In the genomic region with DNA sequence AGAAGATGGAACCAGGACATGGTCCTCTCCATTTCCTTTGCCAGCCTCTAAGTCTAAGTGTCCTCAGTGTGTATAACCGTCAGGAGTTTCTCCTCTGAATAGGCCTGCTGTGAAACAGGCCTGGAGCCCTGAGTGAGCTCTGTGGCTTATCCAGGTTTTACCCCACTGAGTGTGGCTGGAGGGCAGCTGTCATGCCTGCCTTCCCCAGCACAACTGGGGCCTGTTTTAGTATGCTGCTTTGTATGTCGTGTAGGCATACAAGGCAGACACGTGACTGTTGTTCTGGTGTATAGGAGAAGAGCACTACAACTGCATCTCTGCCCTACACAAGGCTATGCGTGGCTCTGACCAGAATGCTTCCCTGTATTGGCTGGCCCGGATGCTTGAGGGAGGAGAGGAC, we compare ENCODE assay signal across 34 mouse cellular contexts. TPM values are rescaled to one million over a fixed set of nuclear protein-coding genes. Genes with fewer than 3 reads are reported as not detected.
DNase-seq lines count a peak whose midpoint lies in the region; ATAC-seq and TF ChIP-seq lines count a peak whose summit lies in the region.
"Had no signal": no experiment of that assay in that cellular context is flagged by ENCODE, and none has a peak within 500 bp of the region (broad histone marks: within the 10 kb centered on the region; RNA-seq: fewer than 3 reads in every experiment).

No protein-coding gene starts in this region.

- TF ChIP-seq CTCF in gastrocnemius, adult 2 months (IDR thresholded peaks at IDR 0.05) = no peak
- TF ChIP-seq CTCF in liver, postnatal 0 days (IDR thresholded peaks at IDR 0.05; ENCODE audit: low read depth) = no peak

- no peaks in the 10 kb centered on the region for H3K4me1 ChIP-seq in limb, embryonic 13.5 days
- H3K4me1 ChIP-seq in limb, embryonic 10.5 days = no peaks in the 10 kb centered on the region
- no peaks in the 10 kb centered on the region for H3K4me1 ChIP-seq in limb, embryonic 14.5 days (ENCODE audit: control insufficient read depth, insufficient read depth, low read length)
- H3K4me1 ChIP-seq in liver, postnatal 0 days (ENCODE audit: insufficient read depth) = no peaks in the 10 kb centered on the region
- H3K4me1 ChIP-seq: embryonic facial prominence, embryonic 15.5 days; heart, embryonic 12.5 days; heart, embryonic 15.5 days; hindbrain, embryonic 12.5 days; hindbrain, embryonic 15.5 days had no signal

- no peak for TF ChIP-seq EP300 in liver, postnatal 0 days (IDR thresholded peaks at IDR 0.05; ENCODE audit: low read depth)

- peak; percentile 34; the same call in 1 of the 2 replicates for ATAC-seq in limb, embryonic 13.5 days (ENCODE audit: low FRiP score, low read depth)
- ATAC-seq in limb, embryonic 14.5 days (ENCODE audit: low FRiP score, low read depth) = peak; percentile 41; the same call in 1 of the 2 replicates
- ATAC-seq in liver, postnatal 0 days = no peak
- ATAC-seq: forebrain, embryonic 14.5 days; forebrain, postnatal 0 days; Patski had no signal

- H3K27ac ChIP-seq in gastrocnemius, adult 2 months = peak overlapping the region; percentile 35
- H3K27ac ChIP-seq in limb, embryonic 13.5 days = no peak overlapping the region
- H3K27ac ChIP-seq in limb, embryonic 10.5 days = no peak overlapping the region
- no peak overlapping the region for H3K27ac ChIP-seq in limb, embryonic 14.5 days (replicated peaks; ENCODE audit: low read depth, low read length)
- no peak overlapping the region for H3K27ac ChIP-seq in liver, postnatal 0 days (ENCODE audit: low read depth)
- H3K27ac ChIP-seq: embryonic facial prominence, embryonic 15.5 days; heart, embryonic 15.5 days; hindbrain, embryonic 12.5 days; hindbrain, embryonic 15.5 days had no signal

- no peak for TF ChIP-seq POLR2A in limb, embryonic 14.5 days (IDR thresholded peaks at IDR 0.05; ENCODE audit: borderline replicate concordance, extremely low read depth, insufficient read depth, insufficient read length)

- H3K4me3 ChIP-seq in gastrocnemius, adult 2 months = no peak overlapping the region
- H3K4me3 ChIP-seq in limb, embryonic 13.5 days = no peak overlapping the region
- no peak overlapping the region for H3K4me3 ChIP-seq in limb, embryonic 10.5 days
- H3K4me3 ChIP-seq in limb, embryonic 14.5 days (replicated peaks; ENCODE audit: low read length) = no peak overlapping the region
- no peak overlapping the region for H3K4me3 ChIP-seq in liver, postnatal 0 days (ENCODE audit: low read depth, low read length)
- H3K4me3 ChIP-seq: embryonic facial prominence, embryonic 15.5 days; heart, embryonic 12.5 days; heart, embryonic 15.5 days; hindbrain, embryonic 12.5 days; hindbrain, embryonic 15.5 days had no signal

- H3K9me3 ChIP-seq in limb, embryonic 13.5 days = no peaks in the 10 kb centered on the region
- no peaks in the 10 kb centered on the region for H3K9me3 ChIP-seq in limb, embryonic 10.5 days (replicated peaks)
- H3K9me3 ChIP-seq in limb, embryonic 14.5 days (ENCODE audit: control insufficient read depth, low read length) = no peaks in the 10 kb centered on the region
- H3K9me3 ChIP-seq in liver, postnatal 0 days (ENCODE audit: low read length) = no peaks in the 10 kb centered on the region
- H3K9me3 ChIP-seq: embryonic facial prominence, embryonic 15.5 days; G1E; heart, embryonic 12.5 days; heart, embryonic 15.5 days; hindbrain, embryonic 12.5 days; hindbrain, embryonic 15.5 days had no signal

- 91% methylated on average over 5 of the region's 5 CpGs for WGBS in limb, embryonic 13.5 days
- WGBS in limb, embryonic 10.5 days = 96% methylated on average over 5 of the region's 5 CpGs
- WGBS in limb, embryonic 14.5 days = 92% methylated on average over 5 of the region's 5 CpGs
- WGBS in liver, postnatal 0 days (ENCODE audit: insufficient replicate concordance) = 81% methylated on average over 5 of the region's 5 CpGs

- peaks cover 74% of the 10 kb centered on the region for H3K36me3 ChIP-seq in limb, embryonic 13.5 days
- peaks cover 64% of the 10 kb centered on the region for H3K36me3 ChIP-seq in limb, embryonic 10.5 days
- H3K36me3 ChIP-seq in limb, embryonic 14.5 days (ENCODE audit: control insufficient read depth, insufficient read depth, low read length) = peaks cover 62% of the 10 kb centered on the region
- H3K36me3 ChIP-seq in liver, postnatal 0 days (replicated peaks; ENCODE audit: insufficient read depth, low read length) = peaks cover 49% of the 10 kb centered on the region

- H3K4me2 ChIP-seq in limb, embryonic 13.5 days (replicated peaks) = no peak overlapping the region
- no peak overlapping the region for H3K4me2 ChIP-seq in limb, embryonic 14.5 days (replicated peaks; ENCODE audit: low read depth, low read length, severe bottlenecking)
- H3K4me2 ChIP-seq in liver, postnatal 0 days (ENCODE audit: low read depth, low read length) = no peak overlapping the region
- H3K4me2 ChIP-seq: embryonic facial prominence, embryonic 15.5 days; heart, embryonic 12.5 days; heart, embryonic 15.5 days; hindbrain, embryonic 12.5 days; hindbrain, embryonic 15.5 days had no signal

- DNase-seq in gastrocnemius, adult 2 months = no peak
- DNase-seq in gastrocnemius, postnatal 10 days = no peak
- DNase-seq in limb, embryonic 10.5 days (ENCODE audit: low spot score) = no peak
- DNase-seq in limb, embryonic 14.5 days (ENCODE audit: low spot score) = no peak
- no peak for DNase-seq in liver, postnatal 0 days
- DNase-seq: adrenal gland, postnatal 10 days; B cell, adult 2 months; cerebellum, adult 11 months; cerebellum, adult 2 months; cerebellum, adult 9-11 months; cerebellum, postnatal 25 days; forebrain, postnatal 0 days; gastrocnemius, postnatal 36 days; heart, postnatal 14 days had no signal

- H3K9ac ChIP-seq in limb, embryonic 13.5 days = no peak overlapping the region
- H3K9ac ChIP-seq in limb, embryonic 14.5 days (ENCODE audit: low read depth, low read length, severe bottlenecking) = no peak overlapping the region
- no peak overlapping the region for H3K9ac ChIP-seq in liver, postnatal 0 days (replicated peaks)
- H3K9ac ChIP-seq: embryonic facial prominence, embryonic 15.5 days; forebrain, postnatal 0 days; heart, embryonic 12.5 days; heart, embryonic 15.5 days; hindbrain, embryonic 12.5 days; hindbrain, embryonic 15.5 days had no signal

- H3K27me3 ChIP-seq in limb, embryonic 13.5 days = no peaks in the 10 kb centered on the region
- H3K27me3 ChIP-seq in limb, embryonic 10.5 days (ENCODE audit: low read depth, poor library complexity, severe bottlenecking) = no peaks in the 10 kb centered on the region
- no peaks in the 10 kb centered on the region for H3K27me3 ChIP-seq in limb, embryonic 14.5 days (ENCODE audit: control insufficient read depth, insufficient read depth, low read length)
- no peaks in the 10 kb centered on the region for H3K27me3 ChIP-seq in liver, postnatal 0 days (ENCODE audit: insufficient read depth, low read length)
- H3K27me3 ChIP-seq: CH12.LX; embryonic facial prominence, embryonic 15.5 days; heart, embryonic 12.5 days; heart, embryonic 15.5 days; hindbrain, embryonic 12.5 days; hindbrain, embryonic 15.5 days; Patski had no signal

- intact Hi-C loops in gastrocnemius, adult 2 months (cut with DNase I) = no loop called here

RNA-seq across cellular contexts. Expression of a gene that starts 17.3 kb away (rescaled TPM):
- total RNA-seq in gastrocnemius, adult 2 months (2021) = not detected
- total RNA-seq in gastrocnemius, postnatal 10 days (2021) = not detected
- polyA plus RNA-seq in limb, embryonic 13.5 days (2015; fragmentation: Nextera tagmentation; extraction: Ambion mirVana) = not detected in 2 replicates
- polyA plus RNA-seq in limb, embryonic 10.5 days (2016; fragmentation: Nextera tagmentation; extraction: Ambion mirVana) = not detected in 2 replicates
- polyA plus RNA-seq in limb, embryonic 14.5 days (2012; rRNA removed) = 1.5 and 3.1 TPM in 2 replicates
- polyA plus RNA-seq in limb, embryonic 14.5 days (2014; fragmentation: Nextera tagmentation; extraction: Ambion mirVana) = not detected in 2 replicates
- polyA plus RNA-seq in liver, postnatal 0 days (2015; fragmentation: Nextera tagmentation; extraction: Ambion mirVana) = not detected in 2 replicates
- total RNA-seq: adrenal gland, adult 18-20 months; adrenal gland, postnatal 10 days; adrenal gland, postnatal 4 days; common myeloid progenitor, adult 5-6 weeks; forebrain, postnatal 0 days; G1E; gastrocnemius, adult 8-10 months; gastrocnemius, postnatal 36 days; granulocyte monocyte progenitor cell, adult 5-6 weeks; heart, adult 8-10 months; hematopoietic stem cell, adult 5-6 weeks had no signal
- polyA plus RNA-seq: embryonic facial prominence, embryonic 15.5 days; forebrain, embryonic 11.5 days; forebrain, embryonic 14.5 days; forebrain, postnatal 0 days; G1E; heart, embryonic 12.5 days; heart, embryonic 15.5 days; hindbrain, embryonic 12.5 days; hindbrain, embryonic 15.5 days; intestine, embryonic 14.5 days; intestine, postnatal 0 days; Patski had no signal

RNA-seq across cellular contexts. Expression of a gene that starts 18.1 kb away (rescaled TPM):
- total RNA-seq in gastrocnemius, adult 2 months (2021) = 1 to 10 TPM; 5.2 to 8.5 TPM
- 10 to 100 TPM; 13.0 to 16.4 TPM for total RNA-seq in gastrocnemius, postnatal 10 days (2021)
- polyA plus RNA-seq in limb, embryonic 13.5 days (2015; fragmentation: Nextera tagmentation; extraction: Ambion mirVana) = 23.7 and 24.1 TPM in 2 replicates
- 14.8 and 20.6 TPM in 2 replicates for polyA plus RNA-seq in limb, embryonic 10.5 days (2016; fragmentation: Nextera tagmentation; extraction: Ambion mirVana)
- 60.9 and 61.9 TPM in 2 replicates for polyA plus RNA-seq in limb, embryonic 14.5 days (2012; rRNA removed)
- 25.5 and 26.9 TPM in 2 replicates for polyA plus RNA-seq in limb, embryonic 14.5 days (2014; fragmentation: Nextera tagmentation; extraction: Ambion mirVana)
- polyA plus RNA-seq in liver, postnatal 0 days (2015; fragmentation: Nextera tagmentation; extraction: Ambion mirVana) = 7.9 and 12.2 TPM in 2 replicates

RNA-seq across cellular contexts. Expression of a gene that starts 31.1 kb away (rescaled TPM):
- 1 to 10 TPM; 3.7 to 4.0 TPM for total RNA-seq in gastrocnemius, adult 2 months (2021)
- 1 to 10 TPM; 7.0 to 9.0 TPM for total RNA-seq in gastrocnemius, postnatal 10 days (2021)
- 5.4 and 7.0 TPM in 2 replicates for polyA plus RNA-seq in limb, embryonic 13.5 days (2015; fragmentation: Nextera tagmentation; extraction: Ambion mirVana)
- polyA plus RNA-seq in limb, embryonic 10.5 days (2016; fragmentation: Nextera tagmentation; extraction: Ambion mirVana) = 0.46 and 2.1 TPM in 2 replicates
- 6.9 and 8.7 TPM in 2 replicates for polyA plus RNA-seq in limb, embryonic 14.5 days (2012; rRNA removed)
- 19.4 and 23.3 TPM in 2 replicates for polyA plus RNA-seq in limb, embryonic 14.5 days (2014; fragmentation: Nextera tagmentation; extraction: Ambion mirVana)
- 50.4 and 50.7 TPM in 2 replicates for polyA plus RNA-seq in liver, postnatal 0 days (2015; fragmentation: Nextera tagmentation; extraction: Ambion mirVana)
- polyA plus RNA-seq: G1E had no signal

RNA-seq across cellular contexts. Expression of a gene that starts 36.2 kb away (rescaled TPM):
- 1,000 to 10,000 TPM in 1 of 2 experiments, 100 to 1,000 TPM in 1; 466 to 1,631 TPM for total RNA-seq in gastrocnemius, adult 2 months (2021)
- 100 to 1,000 TPM; 132 to 148 TPM for total RNA-seq in gastrocnemius, postnatal 10 days (2021)
- polyA plus RNA-seq in limb, embryonic 13.5 days (2015; fragmentation: Nextera tagmentation; extraction: Ambion mirVana) = 4.7 and 5.1 TPM in 2 replicates
- polyA plus RNA-seq in limb, embryonic 10.5 days (2016; fragmentation: Nextera tagmentation; extraction: Ambion mirVana) = 0.13 and 0.26 TPM in 2 replicates
- polyA plus RNA-seq in limb, embryonic 14.5 days (2012; rRNA removed) = 16.6 and 18.6 TPM in 2 replicates
- polyA plus RNA-seq in limb, embryonic 14.5 days (2014; fragmentation: Nextera tagmentation; extraction: Ambion mirVana) = 8.9 and 11.2 TPM in 2 replicates
- 0.06 TPM in 1 of 2 replicates, not detected in the other for polyA plus RNA-seq in liver, postnatal 0 days (2015; fragmentation: Nextera tagmentation; extraction: Ambion mirVana)
- total RNA-seq: CH12.LX; common myeloid progenitor, adult 5-6 weeks; granulocyte monocyte progenitor cell, adult 5-6 weeks; hematopoietic stem cell, adult 5-6 weeks had no signal
- polyA plus RNA-seq: forebrain, embryonic 14.5 days; G1E; intestine, embryonic 14.5 days; intestine, postnatal 0 days had no signal
